Mouse (Mus musculus) skeletal muscle tissue, adult 2 months (tissue): Measurements from ENCODE around the gene Hectd4.

Source experiments
- DNase-seq: peaks from one replicate; pipeline ENCODE4 v3.0.0-alpha.2; 2012; ENCODE audit warnings: low read depth, low spot score

Gene Hectd4

GRCm38 (mm10) chr5:121392667-121393380 lies 172.8 kb downstream of the Hectd4 start:
- DNase-seq, result no peak

DNA sequence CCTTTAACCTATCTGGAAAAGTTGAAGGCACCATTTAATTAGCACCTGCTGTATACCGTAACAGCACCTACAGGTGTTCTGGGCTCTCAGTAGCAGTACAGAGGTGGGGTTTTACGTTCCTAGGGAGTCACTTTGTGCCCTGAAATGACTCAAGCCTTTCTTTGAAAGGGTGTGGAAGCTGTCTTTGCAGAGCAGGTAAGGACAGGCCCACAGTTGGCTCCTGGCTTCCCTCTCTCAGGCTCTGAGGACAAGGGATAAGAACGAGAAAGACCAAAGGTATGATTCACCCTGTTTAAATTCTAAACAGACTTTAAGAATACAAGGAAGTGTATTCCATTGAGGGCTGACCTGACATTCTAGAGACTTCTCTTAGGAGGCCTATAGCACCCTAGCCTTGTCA lies 173.4 kb downstream of the Hectd4 start:
- no peak for DNase-seq

DNA sequence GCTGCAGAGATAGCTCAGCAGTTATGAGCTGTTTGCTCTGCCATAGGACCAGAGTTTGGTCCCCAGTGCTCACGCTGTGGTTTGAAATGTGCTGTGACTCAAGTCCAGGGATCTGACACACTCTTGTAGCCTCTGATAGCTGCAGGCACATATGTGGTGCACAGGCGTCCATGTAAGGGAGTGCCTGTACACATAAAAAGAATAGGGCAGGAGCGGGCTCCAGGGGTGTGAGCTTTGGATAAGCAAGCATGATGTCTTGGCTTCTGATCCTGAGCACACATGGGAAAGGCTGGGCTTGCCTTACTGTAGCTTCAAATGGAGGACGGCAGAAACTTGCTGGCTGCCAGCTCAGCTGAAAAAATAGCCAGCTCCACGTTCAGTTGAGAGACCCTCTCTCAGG lies 175.6 kb downstream of the Hectd4 start:
- DNase-seq, result no peak

- peak; percentile 97 for DNase-seq
Observed at GRCm38 (mm10) chr5:121397187-121398145, 177.4 kb downstream of the Hectd4 start, which contains the start of gene Naa25. Naa25 (plus strand) TSS chr5:121397936.

GRCm38 (mm10) chr5:121398146-121398964 lies 178.3 kb downstream of the Hectd4 start:
- DNase-seq, result no peak

DNA sequence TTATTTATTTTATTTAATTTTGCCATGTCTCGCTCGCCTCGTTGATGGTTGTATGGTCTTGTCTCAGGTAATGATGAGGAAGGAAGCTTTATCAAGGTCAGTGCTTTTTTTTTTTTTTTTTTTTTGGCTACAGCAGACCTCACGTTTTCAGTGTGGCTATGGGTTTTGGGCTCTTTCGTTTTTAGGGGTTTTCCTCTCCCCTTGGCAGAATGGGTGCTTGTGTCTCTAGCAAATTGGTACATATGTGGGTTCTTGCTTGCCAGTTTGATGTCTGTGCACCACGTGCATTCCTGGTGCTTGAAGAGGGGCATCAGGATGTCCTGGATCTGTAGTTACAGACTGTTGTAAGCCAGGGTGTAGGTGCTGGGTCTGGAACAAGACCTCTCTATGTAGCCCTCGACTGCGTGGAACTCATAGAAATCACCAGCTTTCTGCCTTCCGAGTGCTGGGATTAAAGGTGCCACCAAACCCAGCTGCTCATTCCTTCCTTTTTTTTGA lies 179.0 kb downstream of the Hectd4 start:
- no peak for DNase-seq

- DNase-seq, result no peak
Observed at GRCm38 (mm10) chr5:121399540-121399939, 179.5 kb downstream of the Hectd4 start.

DNA sequence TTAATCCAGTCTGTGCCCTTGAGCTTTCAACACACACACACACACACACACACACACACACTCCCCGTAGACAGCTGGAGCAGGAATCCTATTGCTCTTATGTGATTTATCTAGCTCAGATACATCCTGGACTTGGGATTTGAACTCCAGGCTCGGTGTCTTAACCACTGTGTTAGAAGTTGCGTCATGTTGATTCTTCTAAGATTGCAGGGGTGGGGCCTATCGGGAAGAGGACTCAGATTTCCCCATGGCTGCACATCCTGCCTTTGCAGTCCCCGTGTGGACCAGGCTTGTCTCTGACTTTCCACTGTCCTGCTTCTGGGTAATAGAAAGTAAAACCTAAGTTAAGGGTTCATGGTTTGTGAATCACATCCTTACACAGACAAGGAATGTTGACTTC lies 180.0 kb downstream of the Hectd4 start:
- no peak for DNase-seq

GRCm38 (mm10) chr5:121400849-121401248 lies 180.8 kb downstream of the Hectd4 start:
- no peak for DNase-seq

- no peak for DNase-seq
Observed at GRCm38 (mm10) chr5:121407856-121408255, 187.8 kb downstream of the Hectd4 start.

DNA sequence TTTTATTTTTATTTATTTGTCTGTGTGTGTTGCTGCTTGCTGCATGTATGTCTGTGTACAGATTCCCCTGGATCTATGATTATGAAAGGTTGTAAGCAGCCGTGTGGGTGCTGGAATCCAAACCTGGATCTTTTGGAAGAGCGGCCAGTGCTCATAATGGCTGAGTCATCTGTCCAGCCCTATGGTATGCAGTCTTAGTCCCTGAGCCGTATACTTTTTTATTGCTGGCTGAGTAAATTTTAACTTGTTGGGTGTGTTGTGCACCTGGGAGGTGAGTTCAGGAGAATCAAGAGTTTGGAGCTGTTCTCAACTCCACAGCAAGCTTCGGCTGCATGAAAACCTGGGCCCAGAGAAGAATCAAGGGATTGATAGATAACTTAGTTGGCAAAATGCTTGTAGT lies 191.0 kb downstream of the Hectd4 start:
- no peak for DNase-seq
